Mouse (Mus musculus) myocyte (in vitro differentiated cells): ENCODE data around the gene Tmem150a. TPM values are rescaled to one million over a fixed set of nuclear protein-coding genes. Genes with fewer than 3 reads are reported as not detected.

ENCODE experiments used
- H3K27me3 ChIP-seq: one replicate; pipeline ENCODE4 v1.6.1; 2011; ENCODE audit not compliant: control insufficient read depth, insufficient read depth, insufficient read length
- H3K36me3 ChIP-seq: one replicate; pipeline ENCODE4 v1.6.1; 2011; ENCODE audit not compliant: control insufficient read depth, insufficient read depth
- H3K4me2 ChIP-seq: one replicate; pipeline ENCODE4 v1.6.1; 2011; ENCODE audit warnings: low read depth, control low read depth
- H3K4me3 ChIP-seq: one replicate; pipeline ENCODE4 v1.5.1; 2011; ENCODE audit warnings: mild to moderate bottlenecking, control low read depth, moderate library complexity
- H3K79me2 ChIP-seq: one replicate; pipeline ENCODE4 v1.6.1; 2011; ENCODE audit not compliant: control insufficient read depth, insufficient read depth
- H3ac ChIP-seq: one replicate; pipeline ENCODE4 v1.6.1; 2011; ENCODE audit not compliant: control insufficient read depth, insufficient read length
- CEBPB ChIP-seq: IDR thresholded peaks from 2 replicates; pipeline ENCODE4 v1.6.1; 2011; ENCODE audit warnings: mild to moderate bottlenecking, moderate library complexity; ENCODE audit not compliant: poor library complexity, insufficient read depth, severe bottlenecking
- E2F4 ChIP-seq: IDR thresholded peaks from one replicate; pipeline ENCODE4 v1.6.1; 2011; ENCODE audit warnings: mild to moderate bottlenecking, control low read depth, moderate library complexity; ENCODE audit not compliant: insufficient read depth
- MAX ChIP-seq: IDR thresholded peaks from one replicate; pipeline ENCODE4 v1.6.1; 2011; ENCODE audit warnings: low read depth, mild to moderate bottlenecking, control low read depth
- MYOD1 ChIP-seq, 3 experiments: IDR thresholded peaks; one replicate each; pipeline ENCODE4 v1.6.1; 2011; ENCODE audit warnings: control low read depth in 2 of 3, low read depth in 2 of 3, mild to moderate bottlenecking in 2 of 3, moderate library complexity in 1 of 3; ENCODE audit not compliant: insufficient read length in 2 of 3, control insufficient read depth in 1 of 3
- MYOG ChIP-seq, 3 experiments: IDR thresholded peaks; one replicate each; pipeline ENCODE4 v1.6.1; 2011; ENCODE audit warnings: control low read depth in 2 of 3, low read depth in 2 of 3, mild to moderate bottlenecking in 2 of 3; ENCODE audit not compliant: insufficient read length in 2 of 3, control insufficient read depth in 1 of 3, insufficient read depth in 1 of 3
- POLR2A ChIP-seq: IDR thresholded peaks from one replicate; pipeline ENCODE4 v1.6.1; 2011; ENCODE audit warnings: low read depth, mild to moderate bottlenecking, control low read depth, moderate library complexity; ENCODE audit not compliant: insufficient read length
- POLR2AphosphoS2 ChIP-seq: IDR thresholded peaks from one replicate; pipeline ENCODE4 v1.6.1; 2011; ENCODE audit warnings: low read depth, control low read depth; ENCODE audit not compliant: insufficient read length
- REST ChIP-seq: IDR thresholded peaks from one replicate; pipeline ENCODE4 v1.6.1; 2011; ENCODE audit warnings: mild to moderate bottlenecking, control low read depth, moderate library complexity; ENCODE audit not compliant: insufficient read depth, insufficient read length
- SRF ChIP-seq: IDR thresholded peaks from one replicate; pipeline ENCODE4 v1.6.1; 2011; ENCODE audit warnings: low read depth; ENCODE audit not compliant: control insufficient read depth, insufficient read length
- TCF12 ChIP-seq: IDR thresholded peaks from one replicate; pipeline ENCODE4 v1.6.1; 2011; ENCODE audit warnings: mild to moderate bottlenecking, control low read depth; ENCODE audit not compliant: poor library complexity, insufficient read depth, severe bottlenecking
- TCF3 ChIP-seq: IDR thresholded peaks from one replicate; pipeline ENCODE4 v1.6.1; 2011; ENCODE audit warnings: low read depth, control low read depth; ENCODE audit not compliant: insufficient read length
- USF1 ChIP-seq: IDR thresholded peaks from one replicate; pipeline ENCODE4 v1.6.1; 2011; ENCODE audit warnings: low read depth, mild to moderate bottlenecking, control low read depth, moderate library complexity
- polyA plus RNA-seq: library from polyadenylated mRNA; unstranded; fragments of >200 nt; fragmentation: generic; extraction: Trizol; gene quantifications from one replicate; pipeline ENCODE4 v1.2.1, GENCODE M21; 2012; ENCODE audit warnings: missing spikeins

Tmem150a gene
- polyA plus RNA-seq, 1 experiment: 26.7 TPM

- TF ChIP-seq SRF (no peak), MAX (no peak), USF1 (no peak), MYOD1 (IDR thresholded peaks at IDR 0.05; ENCODE audit: control insufficient read depth in 1 of 3, insufficient read length in 2 of 3, low read depth in 2 of 3) (no peak), REST (no peak), TCF12 (no peak), POLR2A (no peak), E2F4 (no peak), TCF3 (no peak), POLR2AphosphoS2 (no peak), CEBPB (no peak), MYOG (IDR thresholded peaks at IDR 0.05; ENCODE audit: control insufficient read depth in 1 of 3, insufficient read depth in 1 of 3, insufficient read length in 2 of 3, low read depth in 2 of 3) (no peak)
- no peak overlapping the region for H3K4me3 ChIP-seq
- no peak overlapping the region for H3ac ChIP-seq
- no peak overlapping the region for H3K4me2 ChIP-seq
- H3K27me3 ChIP-seq: no peaks in the 10 kb centered on the region
- H3K79me2 ChIP-seq: peaks cover 30% of the 10 kb centered on the region
- H3K36me3 ChIP-seq: peaks cover 17% of the 10 kb centered on the region
Observed at GRCm38 (mm10) chr6:72350214-72350613, 5.0 kb upstream of the Tmem150a start.

- Histone ChIP-seq H3K4me3 (no peak overlapping the region), H3K79me2 (peaks cover 20% of the 10 kb centered on the region), H3ac (no peak overlapping the region), H3K4me2 (no peak overlapping the region), H3K36me3 (peaks cover 17% of the 10 kb centered on the region), H3K27me3 (no peaks in the 10 kb centered on the region)
- TF ChIP-seq CEBPB: no peak
- no peak for TF ChIP-seq REST
- TF ChIP-seq USF1: no peak
- TF ChIP-seq TCF12: no peak
- no peak for TF ChIP-seq E2F4
- TF ChIP-seq MYOG (IDR thresholded peaks at IDR 0.05; ENCODE audit: control insufficient read depth in 1 of 3, insufficient read depth in 1 of 3, insufficient read length in 2 of 3, low read depth in 2 of 3): no peak
- TF ChIP-seq TCF3: no peak
- TF ChIP-seq MYOD1 (IDR thresholded peaks at IDR 0.05; ENCODE audit: control insufficient read depth in 1 of 3, insufficient read length in 2 of 3, low read depth in 2 of 3): no peak
- no peak for TF ChIP-seq MAX
- TF ChIP-seq POLR2AphosphoS2: no peak
- no peak for TF ChIP-seq SRF
- TF ChIP-seq POLR2A: no peak
Observed at GRCm38 (mm10) chr6:72352636-72353405, 2.4 kb upstream of the Tmem150a start.

GRCm38 (mm10) chr6:72354025-72354424 lies 1.2 kb upstream of the Tmem150a start:
- Histone ChIP-seq H3K4me3 (no peak overlapping the region), H3K27me3 (no peaks in the 10 kb centered on the region), H3K4me2 (no peak overlapping the region), H3K79me2 (peaks cover 8% of the 10 kb centered on the region), H3ac (no peak overlapping the region), H3K36me3 (peaks cover 17% of the 10 kb centered on the region)
- TF ChIP-seq TCF12: no peak
- no peak for TF ChIP-seq E2F4
- TF ChIP-seq MYOD1 (IDR thresholded peaks at IDR 0.05; ENCODE audit: control insufficient read depth in 1 of 3, insufficient read length in 2 of 3, low read depth in 2 of 3): no peak
- no peak for TF ChIP-seq USF1

- Histone ChIP-seq H3K4me2 (peak overlapping the region; percentile 82), H3K79me2 (peaks cover 4% of the 10 kb centered on the region), H3K4me3 (peak overlapping the region; percentile 51), H3ac (peak overlapping the region; percentile 21), H3K36me3 (peaks cover 8% of the 10 kb centered on the region), H3K27me3 (no peaks in the 10 kb centered on the region)
- no peak for TF ChIP-seq POLR2AphosphoS2
- TF ChIP-seq MYOD1 (IDR thresholded peaks at IDR 0.05; ENCODE audit: control insufficient read depth in 1 of 3, insufficient read length in 2 of 3, low read depth in 2 of 3): no peak
- no peak for TF ChIP-seq MAX
Observed at GRCm38 (mm10) chr6:72356001-72356532, 820 bp downstream of the Tmem150a start.
